Mouse (Mus musculus): ENCODE measurements around the gene Pex1.

DNA sequence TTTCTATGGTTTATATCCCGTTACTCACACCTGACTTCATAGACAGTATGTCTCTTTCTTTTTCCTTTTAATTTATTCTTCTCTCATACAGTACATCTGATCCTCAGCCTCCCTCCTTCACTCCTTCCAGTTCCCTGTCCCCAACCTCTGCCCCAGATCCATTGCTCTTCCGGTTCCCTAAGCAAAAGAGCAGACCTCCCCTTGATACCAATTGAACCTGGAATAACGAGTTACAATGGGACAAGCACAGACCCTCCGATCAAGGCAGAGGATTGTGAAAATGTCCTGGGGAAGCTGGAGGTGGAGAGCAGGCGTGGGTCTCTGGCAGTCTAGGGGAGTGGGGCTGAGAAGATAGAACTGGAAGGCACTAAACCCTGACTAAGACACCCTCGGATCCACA, 55.0 kb downstream of the Pex1 start, which contains the start of gene Tmbim7:
- TF ChIP-seq CTCF (IDR thresholded peaks at IDR 0.05; ENCODE audit: low read depth) (no peak), EP300 (IDR thresholded peaks at IDR 0.05; ENCODE audit: low read depth) (no peak)
